Mouse (Mus musculus): ENCODE results near the gene Cdipt.

Cdipt gene

GRCm38 (mm10) chr7:127025556-127026160 lies 49.9 kb downstream of the Cdipt start:
- no peak for DNase-seq (ENCODE audit: low read depth)

GRCm38 (mm10) chr7:127026161-127026600 lies 50.5 kb downstream of the Cdipt start:
- peak; percentile 82 for DNase-seq (ENCODE audit: low read depth)

- DNase-seq (ENCODE audit: low read depth): no peak
Observed at GRCm38 (mm10) chr7:127026616-127026983, 50.9 kb downstream of the Cdipt start.

- peak; percentile 100 for DNase-seq (ENCODE audit: low read depth)
Observed at GRCm38 (mm10) chr7:127026984-127027726, 51.4 kb downstream of the Cdipt start, which contains the start of gene Maz. Gene Maz (minus strand): TSS chr7:127027037.

- no peak for DNase-seq (ENCODE audit: low read depth)
Observed at GRCm38 (mm10) chr7:127027885-127028284, 52.2 kb downstream of the Cdipt start.
